Mouse (Mus musculus): ENCODE measurements around the gene Fscn3. TPM values are rescaled to one million over a fixed set of nuclear protein-coding genes. Genes with fewer than 3 reads are reported as not detected.

Gene Fscn3
- total RNA-seq (2021) = under 1 TPM in 1 of 2 experiments, not detected in 1; 0.17 TPM

GRCm38 (mm10) chr6:28427096-28427839 lies at the start of gene Fscn3:
Gene Fscn3 (plus strand): TSS chr6:28427789.
- no peak for DNase-seq

GRCm38 (mm10) chr6:28381983-28382382 lies 45.6 kb upstream of the Fscn3 start:
- no peak for DNase-seq

- DNase-seq = no peak
Measured at GRCm38 (mm10) chr6:28385169-28385568, 42.4 kb upstream of the Fscn3 start.

GRCm38 (mm10) chr6:28389038-28389437 lies 38.6 kb upstream of the Fscn3 start:
- no peak for DNase-seq

DNA sequence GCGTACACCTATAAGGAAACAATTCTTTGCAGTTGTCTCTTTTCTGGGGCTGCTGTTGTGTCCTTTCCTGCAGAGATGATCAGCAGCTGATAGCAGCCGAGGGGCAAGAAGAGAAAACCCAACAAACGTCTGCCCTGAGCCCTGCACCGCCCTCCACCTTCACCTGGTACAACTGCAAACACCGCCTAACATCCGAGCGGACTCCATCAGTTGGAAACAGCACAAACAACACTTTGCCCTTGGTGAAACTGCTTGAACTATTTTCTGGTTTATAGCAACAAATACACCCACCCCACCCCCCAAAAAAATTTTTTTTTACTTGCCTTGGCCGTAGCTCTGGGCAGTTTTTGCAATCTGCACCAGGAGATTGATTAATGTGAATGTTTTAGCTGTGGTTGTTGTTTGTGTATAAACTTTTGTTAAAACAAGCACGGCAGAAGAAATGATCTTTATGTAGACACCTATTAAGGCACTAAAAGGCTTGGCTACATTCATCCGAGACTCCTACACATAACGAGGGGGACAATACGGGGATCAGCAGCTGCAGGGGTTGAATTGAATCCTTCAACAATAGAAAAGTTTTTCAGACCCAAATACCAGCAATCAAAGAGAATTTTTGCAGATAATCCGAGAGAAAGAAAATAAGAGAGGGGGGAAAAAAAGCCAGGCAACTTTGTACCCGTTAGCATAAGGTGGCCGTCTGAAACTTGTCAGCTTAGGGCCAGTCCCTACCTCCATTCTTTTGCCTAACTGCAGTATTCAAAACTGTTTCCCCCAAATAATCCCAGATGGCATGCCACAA lies 31.3 kb upstream of the Fscn3 start:
- no peak for DNase-seq

GRCm38 (mm10) chr6:28396853-28397457 lies 30.6 kb upstream of the Fscn3 start:
- DNase-seq = peak; percentile 28 to 37

DNA sequence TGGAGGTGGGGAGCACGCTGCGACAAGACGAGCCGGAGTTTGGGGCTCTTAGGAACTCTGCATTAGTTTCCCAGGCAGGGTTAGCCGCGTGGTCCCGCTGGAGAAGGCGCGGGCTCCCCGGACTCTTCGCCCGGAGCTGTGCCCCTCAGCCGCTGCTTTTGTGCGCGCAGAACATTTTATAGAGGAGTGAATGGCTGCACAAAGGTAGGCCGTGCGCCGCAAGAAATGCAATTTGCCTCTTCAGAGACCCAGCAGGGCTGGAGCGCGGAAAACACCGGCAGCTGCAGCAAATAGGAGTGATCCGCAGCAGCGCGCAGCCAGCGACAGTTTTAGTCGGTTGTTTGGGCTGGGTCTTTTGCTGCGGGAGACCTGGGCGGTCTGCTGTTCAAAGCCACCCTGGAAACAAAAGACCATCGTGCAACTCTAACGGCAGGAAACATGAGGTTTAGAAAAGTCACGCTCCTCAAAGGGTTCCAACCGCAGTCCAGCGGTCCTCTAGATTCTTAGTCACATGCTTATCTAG lies 29.8 kb upstream of the Fscn3 start, which contains the start of gene Zfp800:
Zfp800 (minus strand) TSS at position 325 of the 523 bp plus-strand sequence.
- DNase-seq = peak in 1 of 2 experiments; percentile 16

GRCm38 (mm10) chr6:28398726-28399125 lies 28.9 kb upstream of the Fscn3 start:
- no peak for DNase-seq

DNA sequence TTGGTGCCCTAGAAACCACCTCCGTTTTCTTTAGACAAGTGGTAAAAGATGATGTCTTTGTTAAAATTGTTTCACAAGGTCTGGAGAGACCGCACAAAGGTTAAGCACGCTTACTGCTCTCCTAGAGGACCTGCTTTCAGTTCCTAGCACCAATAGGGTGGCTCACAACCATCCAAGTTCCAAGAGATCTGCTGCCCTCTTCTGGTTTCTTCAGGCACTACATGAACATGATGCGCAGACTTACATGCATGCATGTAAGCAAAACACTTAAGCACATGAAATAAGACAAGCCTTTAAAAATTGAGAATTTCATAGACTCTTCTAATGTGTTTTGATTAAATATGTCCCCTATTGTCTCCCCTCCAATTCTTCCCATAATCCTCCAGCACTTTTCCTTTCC lies 27.8 kb upstream of the Fscn3 start:
- DNase-seq = no peak

GRCm38 (mm10) chr6:28410053-28410452 lies 17.5 kb upstream of the Fscn3 start:
- no peak for DNase-seq

DNA sequence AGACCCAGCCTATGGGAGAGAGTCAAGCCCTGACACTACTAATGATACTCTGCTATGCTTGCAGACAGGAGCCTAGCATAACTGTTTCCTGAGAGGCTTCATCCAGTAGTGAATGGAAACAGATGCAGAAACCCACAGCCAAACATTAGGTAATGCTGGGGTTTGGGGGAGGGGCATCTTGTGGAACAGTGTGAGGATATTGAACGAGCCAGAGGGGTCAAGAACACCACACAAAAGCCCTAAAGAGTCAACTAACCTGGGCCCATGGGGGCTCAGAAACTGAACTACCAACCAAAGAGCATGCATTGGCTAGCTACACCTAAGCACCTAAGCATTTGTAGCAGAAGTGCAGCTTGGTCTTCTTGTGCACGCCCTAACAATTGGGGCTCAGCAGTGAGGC lies 16.4 kb upstream of the Fscn3 start:
- DNase-seq = no peak

DNA sequence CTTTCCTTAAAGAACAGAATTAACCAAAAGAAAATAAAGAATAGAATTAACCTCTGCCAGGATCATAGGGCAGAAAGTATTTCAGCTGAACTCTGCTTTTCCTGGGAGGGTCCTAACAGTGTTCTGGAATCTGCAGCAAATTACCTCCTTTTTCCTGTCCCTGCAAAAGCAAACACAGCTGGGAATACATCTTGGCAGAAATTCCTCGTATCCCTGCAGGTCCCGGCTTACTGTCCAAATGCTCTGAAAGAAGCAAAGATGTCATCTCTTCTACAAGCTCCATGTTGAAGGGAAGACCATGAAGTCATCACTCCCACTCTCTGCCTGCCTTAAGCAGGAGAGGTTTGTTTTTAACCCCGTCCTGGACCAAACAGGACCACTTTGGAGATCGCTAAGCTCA lies 10.6 kb upstream of the Fscn3 start:
- DNase-seq = no peak

- peak; percentile 50 to 70 for DNase-seq
Measured at GRCm38 (mm10) chr6:28418449-28418848, 9.1 kb upstream of the Fscn3 start.

DNA sequence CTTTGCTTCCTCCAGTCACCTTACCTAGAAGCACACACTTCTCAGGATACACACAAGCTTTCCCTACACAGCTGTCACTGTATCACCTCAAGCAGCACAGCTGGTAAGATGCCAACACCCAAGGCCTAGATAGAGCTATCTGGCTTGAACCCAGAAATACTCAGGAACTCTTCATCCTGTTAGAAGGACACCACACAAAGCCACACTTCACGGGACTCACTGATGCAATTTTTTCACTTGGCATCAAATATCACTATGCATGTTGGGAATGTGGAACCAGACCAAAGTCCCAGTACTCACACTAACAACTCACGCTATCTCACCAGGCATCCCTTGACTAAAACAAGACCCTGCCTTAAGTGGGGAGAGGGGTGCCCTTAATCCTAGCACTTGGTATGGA lies 7.9 kb upstream of the Fscn3 start:
- DNase-seq = no peak

DNA sequence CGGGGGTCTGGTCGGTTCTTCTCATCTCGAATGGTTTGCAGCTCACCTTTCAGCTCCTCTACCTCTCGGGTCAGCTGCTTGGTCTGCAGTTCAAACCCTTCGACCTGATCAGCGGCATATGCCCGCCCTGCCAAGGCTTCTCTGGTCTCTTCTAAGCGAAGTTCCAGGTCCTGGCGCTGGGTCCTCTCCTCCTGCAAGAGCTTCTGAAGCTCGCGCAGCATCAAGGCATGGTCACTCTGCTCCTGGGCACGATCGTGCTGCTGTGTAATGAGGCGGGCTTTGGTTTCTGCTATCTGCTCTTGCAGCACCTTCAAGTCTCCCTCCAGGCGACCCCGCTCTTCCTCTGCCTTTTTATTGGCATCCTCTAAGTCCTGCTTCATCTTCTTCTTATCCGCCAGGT lies 7.2 kb upstream of the Fscn3 start:
- DNase-seq = no peak

DNA sequence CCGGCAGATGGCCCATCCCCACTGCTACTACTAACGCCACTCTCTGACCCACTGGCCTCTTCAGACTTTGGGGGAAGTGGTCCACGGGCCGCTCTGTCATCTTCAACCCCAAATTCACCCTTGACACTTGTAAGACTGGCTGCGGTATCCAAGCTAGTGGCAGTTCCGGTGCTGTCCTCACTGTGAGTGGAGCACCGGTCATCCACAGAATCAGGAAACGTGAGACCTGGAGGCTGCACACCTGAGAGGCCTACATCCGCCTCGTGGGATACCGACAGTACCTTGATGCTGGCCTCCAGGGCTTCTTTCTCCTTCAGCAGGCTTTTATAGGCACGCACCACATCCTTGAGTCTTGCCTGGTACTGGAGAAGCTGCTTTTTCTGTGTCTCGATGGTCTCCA lies 6.7 kb upstream of the Fscn3 start:
- DNase-seq = no peak

GRCm38 (mm10) chr6:28421469-28422000 lies 6.1 kb upstream of the Fscn3 start:
- peak; percentile 92 to 94 for DNase-seq

GRCm38 (mm10) chr6:28422651-28423290 lies 4.8 kb upstream of the Fscn3 start:
- DNase-seq = no peak

GRCm38 (mm10) chr6:28423313-28423712 lies 4.3 kb upstream of the Fscn3 start, which contains the start of gene Arf5:
Gene Arf5 (plus strand): TSS chr6:28423560.
- peak; percentile 91 to 92 for DNase-seq

DNA sequence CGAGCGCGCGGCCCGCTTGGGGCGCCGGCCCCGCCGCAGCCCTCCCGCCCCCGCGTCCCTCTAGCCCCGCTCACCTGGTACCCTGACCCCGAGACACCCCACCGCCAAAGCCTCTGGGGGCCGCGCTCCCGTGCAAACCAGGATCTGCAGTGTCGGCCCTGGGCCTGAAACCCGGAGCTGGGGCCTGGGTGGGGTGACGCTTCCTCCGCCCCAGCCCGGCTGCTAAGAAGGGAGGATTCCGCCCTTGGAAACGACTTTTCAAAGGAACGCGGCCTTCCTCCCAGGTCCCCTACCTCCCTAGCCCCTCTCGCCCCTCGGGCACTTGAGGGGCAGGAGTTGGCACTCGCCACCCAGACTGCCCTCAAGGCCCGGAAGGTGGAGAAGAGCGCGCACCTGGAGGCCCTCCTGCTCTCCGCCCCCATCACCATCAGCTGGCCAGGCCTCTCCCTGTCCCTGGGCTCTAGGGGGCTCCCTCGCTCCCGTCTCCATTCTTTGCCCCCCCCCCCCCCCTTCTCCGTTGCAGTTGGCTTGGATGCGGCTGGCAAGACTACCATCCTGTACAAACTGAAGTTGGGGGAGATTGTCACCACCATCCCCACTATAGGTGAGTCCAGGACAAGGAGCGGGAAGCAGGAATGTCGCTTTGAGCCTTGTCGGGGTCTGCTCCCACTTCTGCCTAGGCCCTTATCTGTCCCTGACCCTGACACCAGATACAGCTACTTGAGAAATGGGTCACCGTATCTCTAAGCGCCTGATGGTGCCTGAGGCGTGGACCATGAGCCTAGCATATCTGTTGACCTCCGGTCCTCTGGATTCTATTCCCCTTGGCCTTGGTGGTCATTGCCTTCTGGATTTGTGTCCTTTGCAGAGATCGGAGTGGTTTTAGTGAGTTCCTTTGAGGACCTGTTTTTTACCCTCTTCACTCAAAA lies 3.6 kb upstream of the Fscn3 start:
- peak; percentile 60 to 62 for DNase-seq

GRCm38 (mm10) chr6:28425019-28425418 lies 2.6 kb upstream of the Fscn3 start:
- DNase-seq = no peak

Data from layer of hippocampus, postnatal 36 days (tissue).